Mouse (Mus musculus): ENCODE results near the gene Zfp292. TPM values are rescaled to one million over a fixed set of nuclear protein-coding genes. Genes with fewer than 3 reads are reported as not detected.

Gene Zfp292
- total and polyA plus RNA-seq, 3 experiments, result 9.5 to 13.6 (median 11.4) TPM

GRCm38 (mm10) chr4:34893479-34893878 is 10.7 kb upstream of the Zfp292 start, which contains the start of gene Cga:
Cga (plus strand) TSS chr4:34893779.
- dilution Hi-C loops (cut with MboI; ENCODE audit: extremely low pct_ligation_motif_present, extremely low pct_unique_long_range_greater_than_20kb, low sequenced_read_pairs), result no loop called here
- peaks cover 3% of the 10 kb centered on the region for H3K27me3 ChIP-seq (replicated peaks)
- no peak within 1 kb of the TSS for H3K4me2 ChIP-seq (ENCODE audit: insufficient read depth, low read depth, poor library complexity, severe bottlenecking)
- in situ Hi-C loops (cut with MboI; ENCODE audit: low pct_ligation_motif_present, low pct_unique_long_range_greater_than_20kb, low sequenced_read_pairs), result no loop called here
- DNase-seq (ENCODE audit: extremely low read depth), result no peak
- no peak within 1 kb of the TSS for H3K9ac ChIP-seq (ENCODE audit: insufficient read depth, low read depth)
- H3K4me3 ChIP-seq (replicated peaks in 1 of 3; ENCODE audit: low read depth in 2 of 3, low read length in 2 of 3, poor library complexity in 1 of 3), result no peak within 1 kb of the TSS
- H3K27ac ChIP-seq (ENCODE audit: insufficient read depth, low read depth), result no peak within 1 kb of the TSS
- no peaks in the 10 kb centered on the region for H3K9me3 ChIP-seq (replicated peaks; ENCODE audit: low read length)
- no peaks in the 10 kb centered on the region for H3K79me2 ChIP-seq (replicated peaks; ENCODE audit: control insufficient read depth, extremely low read depth, insufficient read depth, poor library complexity, severe bottlenecking)
- no peak for TF ChIP-seq JUN (IDR thresholded peaks at IDR 0.05; ENCODE audit: insufficient read depth, low read depth, low read length)
- TF ChIP-seq USF2 (conservative IDR thresholded peaks at IDR 0.05; ENCODE audit: low read depth, low read length), result no peak
- TF ChIP-seq MAZ (IDR thresholded peaks at IDR 0.05; ENCODE audit: low read depth, low read length), result no peak
- no peak for TF ChIP-seq UBTF (IDR thresholded peaks at IDR 0.05; ENCODE audit: low read depth, low read length)
- no peak for TF ChIP-seq USF1 (IDR thresholded peaks at IDR 0.05; ENCODE audit: low read depth, low read length)
- TF ChIP-seq SIN3A (IDR thresholded peaks at IDR 0.05; ENCODE audit: low read length), result no peak
- TF ChIP-seq JUND (conservative IDR thresholded peaks at IDR 0.05; ENCODE audit: low read depth, low read length), result no peak
- TF ChIP-seq POLR2AphosphoS2 (IDR thresholded peaks at IDR 0.05; ENCODE audit: low read depth, low read length), result no peak
- TF ChIP-seq HCFC1 (IDR thresholded peaks at IDR 0.05; ENCODE audit: low read depth, low read length), result no peak
- no peak for TF ChIP-seq E2F4 (IDR thresholded peaks at IDR 0.05; ENCODE audit: insufficient replicate concordance, low read depth, low read length)
- TF ChIP-seq POLR2A (IDR thresholded peaks at IDR 0.05; ENCODE audit: low read depth, low read length), result no peak
- no peak for TF ChIP-seq MXI1 (IDR thresholded peaks at IDR 0.05; ENCODE audit: low read depth, low read length)
- H3K36me3 ChIP-seq (replicated peaks in 1 of 2; ENCODE audit: control insufficient read depth in 1 of 2, insufficient read depth in 1 of 2, low read length in 1 of 2), result no peaks in the 10 kb centered on the region
- no peaks in the 10 kb centered on the region for H3K4me1 ChIP-seq (ENCODE audit: control insufficient read depth in 1 of 2, insufficient read depth in 2 of 2)

- TF ChIP-seq IRF4 (IDR thresholded peaks at IDR 0.05; ENCODE audit: low read depth, low read length) (no peak), MAZ (IDR thresholded peaks at IDR 0.05; ENCODE audit: low read depth, low read length) (no peak), CHD2 (IDR thresholded peaks at IDR 0.05; ENCODE audit: low read length) (no peak), UBTF (IDR thresholded peaks at IDR 0.05; ENCODE audit: low read depth, low read length) (no peak), ZMIZ1 (IDR thresholded peaks at IDR 0.05; ENCODE audit: low read depth, low read length) (no peak), SIN3A (IDR thresholded peaks at IDR 0.05; ENCODE audit: low read length) (no peak), JUN (IDR thresholded peaks at IDR 0.05; ENCODE audit: insufficient read depth, low read depth, low read length) (no peak), CHD1 (IDR thresholded peaks at IDR 0.05; ENCODE audit: low read depth, low read length) (no peak), MAFK (IDR thresholded peaks at IDR 0.05; ENCODE audit: insufficient replicate concordance, low read length) (no peak), SMC3 (IDR thresholded peaks at IDR 0.05; ENCODE audit: low read depth, low read length) (no peak), E2F4 (IDR thresholded peaks at IDR 0.05; ENCODE audit: insufficient replicate concordance, low read depth, low read length) (no peak), MAX (IDR thresholded peaks at IDR 0.05; ENCODE audit: low read length) (no peak), RAD21 (IDR thresholded peaks at IDR 0.05; ENCODE audit: low read depth, low read length) (no peak)
Measured at GRCm38 (mm10) chr4:34889812-34890185, 7.0 kb upstream of the Zfp292 start.

More at GRCm38 (mm10) chr4:34889812-34890185, 7.0 kb upstream of the Zfp292 start:
- no peak overlapping the region for H3K4me3 ChIP-seq (replicated peaks in 1 of 3; ENCODE audit: low read depth in 2 of 3, low read length in 2 of 3, poor library complexity in 1 of 3)
- H3K4me1 ChIP-seq (ENCODE audit: control insufficient read depth in 1 of 2, insufficient read depth in 2 of 2), result peaks cover 4 to 8% of the 10 kb centered on the region in 2 experiments; a peak in 3 of 4 replicates
- no peaks in the 10 kb centered on the region for H3K9me3 ChIP-seq (replicated peaks; ENCODE audit: low read length)
- no peak overlapping the region for H3K27ac ChIP-seq (ENCODE audit: insufficient read depth, low read depth)
- H3K36me3 ChIP-seq (replicated peaks in 1 of 2; ENCODE audit: control insufficient read depth in 1 of 2, insufficient read depth in 1 of 2, low read length in 1 of 2), result no peaks in the 10 kb centered on the region
- H3K27me3 ChIP-seq (replicated peaks), result peaks cover 1% of the 10 kb centered on the region
- in situ Hi-C loops (cut with MboI; ENCODE audit: low pct_ligation_motif_present, low pct_unique_long_range_greater_than_20kb, low sequenced_read_pairs), result no loop called here
- no peak overlapping the region for H3K4me2 ChIP-seq (ENCODE audit: insufficient read depth, low read depth, poor library complexity, severe bottlenecking)
- no peak for DNase-seq (ENCODE audit: extremely low read depth)
- H3K79me2 ChIP-seq (replicated peaks; ENCODE audit: control insufficient read depth, extremely low read depth, insufficient read depth, poor library complexity, severe bottlenecking), result no peaks in the 10 kb centered on the region
- dilution Hi-C loops (cut with MboI; ENCODE audit: extremely low pct_ligation_motif_present, extremely low pct_unique_long_range_greater_than_20kb, low sequenced_read_pairs), result no loop called here
- no peak overlapping the region for H3K9ac ChIP-seq (ENCODE audit: insufficient read depth, low read depth)
